Mouse (Mus musculus) right cerebral cortex, postnatal 4 days (tissue): ENCODE results near the gene Ephb1.

ENCODE experiments used
- DNase-seq: peaks from one replicate; pipeline ENCODE4 v3.0.0-alpha.2; 2022

Gene Ephb1

GRCm38 (mm10) chr9:102354561-102354973 is at the start of gene Ephb1:
Gene Ephb1 (minus strand): TSS chr9:102354693.
- DNase-seq = peak; percentile 77

DNA sequence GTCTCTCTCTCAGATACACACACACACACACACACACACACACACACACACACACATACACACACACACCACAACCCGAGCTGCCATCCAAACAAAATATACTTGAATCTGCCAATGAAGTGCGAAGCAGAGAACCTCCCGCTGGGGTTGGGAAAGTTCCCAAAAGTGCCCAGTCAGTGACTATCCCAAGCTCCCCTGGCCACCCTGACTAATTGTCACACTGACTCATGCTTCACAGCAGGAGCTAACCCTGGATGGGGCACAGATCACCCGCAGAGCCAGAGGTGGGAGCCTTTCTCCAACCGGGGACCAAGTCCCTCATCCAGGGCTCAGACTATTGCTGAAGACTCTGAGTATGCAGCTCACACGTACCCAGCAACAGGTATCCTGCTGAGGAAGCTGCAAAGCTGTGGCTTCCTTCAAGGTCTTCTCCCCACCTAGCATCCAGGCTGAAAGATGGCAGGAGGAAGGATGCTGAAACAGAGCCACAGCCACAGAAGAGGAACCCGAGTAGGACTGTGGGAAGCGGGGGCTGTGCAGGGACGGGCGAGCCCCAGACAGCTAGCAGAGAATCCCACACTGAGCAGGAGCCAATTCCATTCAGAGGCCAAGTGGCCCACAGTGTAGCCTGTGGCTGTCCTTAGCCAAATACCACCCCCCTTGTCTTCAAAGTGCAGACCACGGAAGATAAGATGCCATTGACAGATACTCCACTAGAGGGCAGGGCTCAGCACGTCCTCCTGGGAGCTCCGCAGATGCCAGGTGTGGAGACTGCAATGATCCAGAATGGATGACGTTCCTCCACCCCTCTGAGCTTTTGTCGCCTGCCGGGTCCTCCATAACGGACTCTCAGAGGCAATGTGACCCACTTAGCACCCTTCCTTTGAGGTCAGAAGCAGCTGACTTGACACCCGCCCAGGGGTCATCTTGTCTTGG is 48.9 kb upstream of the Ephb1 start:
- peak; percentile 43 for DNase-seq

DNA sequence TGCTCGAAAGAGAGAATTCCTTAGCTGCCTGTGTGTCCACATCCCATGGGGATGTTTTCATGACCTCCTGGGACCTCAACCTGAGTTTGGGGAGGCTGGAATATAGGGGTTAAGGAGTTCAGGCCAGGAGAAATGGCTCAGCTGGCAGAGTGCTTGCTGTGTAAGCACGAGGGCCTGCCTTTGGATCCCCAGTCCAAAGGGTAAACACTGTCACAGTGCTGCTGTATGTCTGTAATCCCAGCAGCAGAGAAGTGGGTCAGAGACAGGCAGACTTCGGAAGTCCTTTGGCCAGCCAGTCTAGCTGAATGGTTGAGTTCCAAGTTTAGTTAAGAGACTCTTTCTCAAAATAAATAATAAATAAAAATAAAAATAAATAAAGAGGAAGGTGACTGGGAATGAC is 48.2 kb upstream of the Ephb1 start:
- DNase-seq = no peak

- DNase-seq = no peak
Measured at GRCm38 (mm10) chr9:102388266-102388665, 33.8 kb upstream of the Ephb1 start.

DNA sequence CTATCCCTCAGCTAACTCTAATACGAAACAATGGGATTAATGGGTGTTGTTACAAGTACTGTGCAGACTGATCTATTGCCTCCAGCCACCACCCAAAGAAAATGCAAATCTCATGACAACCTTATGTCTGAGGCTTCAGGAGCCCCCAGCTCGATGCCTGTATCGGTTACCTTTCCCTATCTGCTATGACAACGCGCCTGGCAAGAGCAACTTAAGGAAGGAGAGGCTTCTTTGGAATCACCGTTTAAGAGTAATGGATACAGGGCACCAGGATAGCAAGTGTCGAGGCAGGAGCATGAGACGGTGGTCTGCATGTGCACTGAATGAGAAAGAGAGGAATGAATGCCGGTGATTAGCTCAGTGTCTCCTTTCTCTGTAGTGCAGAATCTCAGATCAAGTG is 32.3 kb upstream of the Ephb1 start:
- DNase-seq = no peak

DNA sequence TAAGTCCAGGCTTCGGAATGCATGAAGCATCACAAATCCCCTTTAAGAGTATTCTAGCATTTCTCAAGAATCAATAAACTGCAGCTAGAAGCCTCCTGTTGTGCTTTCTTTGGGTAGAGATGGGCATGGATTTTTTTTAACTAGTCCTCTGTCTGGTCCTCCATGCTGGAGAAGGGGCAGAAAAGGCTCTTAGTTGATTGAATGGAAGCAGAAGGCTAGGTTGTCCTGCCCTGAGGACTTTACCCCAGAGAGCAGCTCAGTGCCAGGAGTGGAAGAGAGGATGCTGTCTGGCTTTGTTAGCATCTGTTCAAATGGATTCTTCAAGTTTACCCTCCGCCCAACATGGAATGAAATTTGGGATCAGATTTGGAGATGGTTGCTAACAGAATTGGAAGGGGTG is 25.7 kb upstream of the Ephb1 start:
- no peak for DNase-seq

- no peak for DNase-seq
Measured at GRCm38 (mm10) chr9:102374661-102375060, 20.2 kb upstream of the Ephb1 start.

GRCm38 (mm10) chr9:102373886-102374285 is 19.4 kb upstream of the Ephb1 start:
- no peak for DNase-seq

DNA sequence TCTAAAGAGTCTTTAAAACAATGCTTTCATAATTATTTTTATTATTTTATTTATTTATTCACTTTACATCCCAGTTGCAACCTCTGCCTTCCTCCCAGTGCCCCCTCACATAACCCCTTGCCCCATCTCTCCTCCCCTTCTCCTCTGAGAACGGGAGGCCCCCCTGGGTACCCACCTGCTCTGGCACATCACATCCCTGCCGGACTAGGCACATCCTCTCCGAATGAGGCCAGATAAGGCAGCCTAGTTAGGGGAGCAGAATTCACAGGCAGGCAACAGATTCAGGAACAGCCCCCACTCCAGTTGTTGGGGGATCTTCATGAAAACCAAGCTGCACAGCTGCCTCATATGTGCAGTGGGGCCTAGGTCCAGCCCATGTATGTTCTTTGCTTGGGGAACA is 17.4 kb upstream of the Ephb1 start:
- DNase-seq = no peak

DNA sequence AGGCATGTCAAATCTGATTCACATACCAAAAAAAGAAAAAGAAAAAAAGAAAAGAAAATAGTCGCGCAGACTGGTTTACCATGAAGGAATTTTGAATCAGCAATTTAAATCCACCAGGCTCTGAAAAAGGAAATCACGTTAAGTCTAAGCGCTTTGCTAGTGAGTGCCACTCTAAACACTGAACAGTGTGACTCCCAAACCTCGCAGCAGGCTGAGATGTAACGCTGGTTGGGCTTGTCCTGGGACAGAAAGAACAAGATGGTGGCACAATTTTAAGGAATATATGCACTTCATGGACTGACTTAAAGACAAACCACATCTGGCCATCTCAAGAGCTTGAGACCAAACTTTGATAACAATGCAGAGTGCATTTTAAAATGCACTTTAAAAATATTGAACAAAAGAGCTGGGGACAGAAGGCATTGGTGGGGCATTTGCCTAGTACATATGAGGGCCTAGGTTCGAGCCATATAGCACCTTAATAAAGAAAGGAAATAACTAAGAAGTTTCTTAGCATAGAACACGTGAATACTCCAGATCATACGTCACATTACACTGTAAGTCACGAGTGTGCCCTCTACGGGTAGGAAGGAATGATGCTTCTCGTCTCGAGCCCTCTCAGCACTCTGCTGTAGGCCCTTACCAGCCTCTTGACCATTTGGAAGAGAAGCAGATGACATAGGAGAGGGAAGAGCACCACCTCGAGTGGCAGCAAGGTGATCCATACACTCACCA is 16.7 kb upstream of the Ephb1 start:
- no peak for DNase-seq

DNA sequence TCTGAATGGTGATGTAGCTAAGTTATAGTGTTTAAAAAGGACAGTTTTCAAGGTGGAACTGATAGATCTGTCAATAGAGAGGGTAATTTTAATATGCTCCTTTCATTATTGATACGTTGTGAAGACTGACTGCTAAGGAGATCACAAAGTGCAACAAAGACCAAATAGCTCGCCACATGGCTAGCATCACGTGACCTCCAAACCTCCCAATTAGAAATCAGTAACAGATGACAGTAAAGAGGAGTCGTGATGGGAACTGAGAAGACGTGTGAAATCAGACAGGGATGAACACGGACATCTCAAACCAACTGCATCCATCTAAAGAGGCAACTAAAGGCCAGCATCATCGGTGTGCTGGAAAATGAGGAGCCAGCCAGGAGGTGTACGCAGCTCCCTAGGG is 15.6 kb upstream of the Ephb1 start:
- DNase-seq = no peak

DNA sequence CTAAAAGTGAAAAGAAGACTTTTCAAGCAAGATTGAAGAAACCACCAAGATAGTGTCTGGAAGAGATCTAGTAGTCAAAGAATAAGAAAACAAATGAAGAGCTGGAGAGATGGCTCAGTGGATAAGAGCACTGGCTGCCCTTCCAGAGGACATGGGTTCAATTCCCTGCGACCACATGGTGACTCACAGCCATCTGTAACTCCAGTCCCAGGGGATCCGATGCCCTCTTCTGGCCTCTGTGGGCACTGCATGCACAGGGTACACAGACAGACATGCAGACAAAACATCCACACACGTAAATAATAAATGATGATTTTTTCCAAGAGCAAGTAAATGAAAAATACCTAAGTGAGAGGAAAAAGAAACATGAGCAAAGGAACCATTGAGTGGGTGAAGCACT is 14.6 kb upstream of the Ephb1 start:
- DNase-seq = no peak

DNA sequence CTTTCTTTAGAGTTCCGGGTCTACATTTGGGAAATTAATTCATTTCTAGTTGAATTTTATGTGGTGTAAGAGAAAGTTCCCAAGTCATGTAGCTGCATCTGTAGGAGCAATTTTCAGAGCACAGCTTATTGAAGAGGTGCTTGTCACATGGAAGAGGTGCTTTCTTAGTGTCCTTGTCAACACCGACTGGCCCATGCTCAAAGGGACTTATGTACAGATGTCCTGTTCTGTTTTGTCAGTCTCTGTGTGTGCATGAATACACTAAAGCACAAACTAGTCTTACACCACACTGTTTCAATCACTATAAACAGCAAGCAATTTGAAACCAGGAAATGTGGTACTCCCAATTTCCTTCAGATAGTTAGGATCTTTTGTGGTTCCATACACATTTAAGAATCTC is 13.3 kb upstream of the Ephb1 start:
- no peak for DNase-seq

- no peak for DNase-seq
Measured at GRCm38 (mm10) chr9:102365536-102365935, 11.0 kb upstream of the Ephb1 start.

- DNase-seq = no peak
Measured at GRCm38 (mm10) chr9:102359311-102359710, 4.8 kb upstream of the Ephb1 start.

GRCm38 (mm10) chr9:102358711-102359110 is 4.2 kb upstream of the Ephb1 start:
- no peak for DNase-seq

- DNase-seq = no peak
Measured at GRCm38 (mm10) chr9:102358011-102358410, 3.5 kb upstream of the Ephb1 start.

GRCm38 (mm10) chr9:102356516-102356915 is 2.0 kb upstream of the Ephb1 start:
- no peak for DNase-seq

- DNase-seq = no peak
Measured at GRCm38 (mm10) chr9:102355726-102356125, 1.2 kb upstream of the Ephb1 start.

DNA sequence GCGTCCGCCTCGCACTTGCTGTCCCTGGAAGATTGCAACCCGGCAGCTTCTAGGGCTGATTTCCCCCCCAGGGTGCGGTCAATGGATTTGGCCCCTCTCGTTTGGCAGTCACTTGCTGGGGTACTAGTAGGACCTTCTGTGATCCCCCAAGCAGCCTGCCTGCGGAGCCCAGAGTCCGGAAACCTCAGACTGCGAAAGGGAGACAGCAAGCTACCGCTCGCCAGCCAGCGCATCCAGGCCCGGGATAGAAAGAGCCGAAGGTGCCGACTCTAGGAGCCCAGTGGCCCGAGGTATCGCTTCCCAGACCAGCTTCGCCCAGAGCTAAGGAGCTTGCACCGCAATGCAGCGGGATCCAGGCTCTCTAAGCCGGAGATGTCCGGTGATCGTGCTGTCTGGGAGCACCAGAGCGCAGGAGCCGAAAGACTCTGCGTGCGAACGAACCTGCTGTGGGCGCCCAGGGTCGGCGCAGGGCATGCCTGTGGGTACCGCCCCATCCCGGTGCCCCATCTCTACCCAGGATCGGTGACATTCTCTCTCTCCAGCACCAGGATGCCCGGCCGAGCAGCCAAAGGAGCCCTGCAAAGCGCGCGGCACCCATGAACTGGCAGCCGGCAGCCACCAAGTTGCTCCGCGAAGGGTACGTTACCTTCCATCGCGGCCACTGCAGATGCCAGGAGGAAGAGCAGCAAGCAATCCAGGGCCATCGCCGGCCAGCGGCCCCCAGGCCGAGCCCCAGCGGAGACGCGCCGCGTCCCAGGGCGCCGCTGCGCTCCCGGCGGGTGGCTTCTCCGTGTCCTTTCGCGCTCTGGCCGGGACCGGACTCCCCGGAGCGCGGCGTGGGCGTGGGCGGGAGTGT is 629 bp downstream of the Ephb1 start:
- DNase-seq = peak; percentile 48

DNA sequence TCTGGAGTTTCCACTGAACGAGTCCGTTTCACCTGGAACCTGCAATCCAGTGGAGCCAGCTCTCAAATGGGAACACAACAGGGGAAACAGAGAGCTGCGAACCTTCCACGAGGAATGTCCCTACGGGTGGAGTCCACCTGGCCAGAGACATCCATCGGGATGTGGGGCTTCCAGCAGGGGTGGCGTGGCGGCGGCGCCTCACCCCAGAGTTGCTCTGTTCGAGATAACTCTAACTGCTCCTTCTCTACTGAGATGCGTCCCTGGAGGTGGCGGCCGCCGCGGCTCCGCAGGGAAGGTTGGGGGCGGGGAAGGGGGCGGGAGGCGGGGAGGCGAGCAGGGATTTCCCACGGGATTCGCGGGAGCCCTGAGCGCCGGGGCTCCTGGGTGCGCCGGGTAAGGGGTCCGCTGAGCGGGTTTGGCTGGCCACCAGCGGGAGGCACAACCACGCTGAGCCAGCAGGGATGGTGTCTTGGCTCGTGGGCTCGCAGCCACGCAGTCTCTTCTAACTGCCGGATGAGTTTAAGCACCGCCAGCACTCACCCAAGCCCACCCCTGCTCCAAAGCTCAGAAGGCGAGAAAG is 1.3 kb downstream of the Ephb1 start:
- DNase-seq = peak; percentile 57

DNA sequence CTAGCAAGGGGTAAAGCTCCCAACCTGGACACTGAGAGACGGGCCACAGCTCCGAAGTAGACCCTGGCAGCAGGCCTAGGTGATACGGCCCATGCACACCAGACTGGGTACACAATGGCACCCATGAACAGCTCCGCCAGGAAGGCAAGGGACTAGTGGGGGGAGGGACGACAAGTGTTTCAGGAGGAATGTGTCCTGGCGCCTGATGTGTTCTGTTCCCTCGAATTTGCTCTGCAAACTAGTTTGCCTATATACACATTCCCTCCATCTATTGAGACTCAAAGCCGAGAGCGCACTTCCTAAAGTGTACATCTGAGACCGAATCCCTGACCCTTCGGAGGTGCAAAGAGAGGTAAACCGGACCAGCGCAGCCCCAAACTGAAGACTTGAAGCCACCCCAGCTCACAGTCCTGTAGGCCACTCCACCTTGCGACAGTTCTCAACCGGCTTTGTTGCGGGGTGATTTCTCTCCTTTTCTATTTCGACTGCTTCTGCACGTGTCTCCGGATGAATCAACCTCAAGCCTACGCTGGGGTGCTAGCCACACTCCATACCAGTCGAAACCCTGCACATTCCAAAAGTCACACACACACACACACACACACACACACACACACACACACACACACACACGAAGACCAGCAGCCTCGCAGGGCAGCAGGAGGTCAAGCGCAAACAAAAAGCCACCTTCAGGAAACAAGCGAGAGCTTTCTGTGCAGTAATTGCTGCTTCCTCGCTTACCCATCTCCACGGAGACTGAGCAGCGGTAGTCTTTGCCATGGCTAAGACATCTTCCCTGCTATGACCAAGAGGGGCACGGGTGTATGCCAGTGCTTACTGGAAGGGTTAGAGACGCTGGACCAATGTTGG is 2.1 kb downstream of the Ephb1 start:
- DNase-seq = no peak
